Mouse (Mus musculus) CD8-positive naive resting alpha-beta T cell, adult 2 months (primary cell): ENCODE data around the gene Lrp2bp.

Source experiments
- DNase-seq, 2 experiments: peaks; one replicate each; pipeline ENCODE4 v3.0.0; 2022; ENCODE audit warnings: low read depth in 2 of 2, low spot score in 2 of 2

Gene Lrp2bp

DNA sequence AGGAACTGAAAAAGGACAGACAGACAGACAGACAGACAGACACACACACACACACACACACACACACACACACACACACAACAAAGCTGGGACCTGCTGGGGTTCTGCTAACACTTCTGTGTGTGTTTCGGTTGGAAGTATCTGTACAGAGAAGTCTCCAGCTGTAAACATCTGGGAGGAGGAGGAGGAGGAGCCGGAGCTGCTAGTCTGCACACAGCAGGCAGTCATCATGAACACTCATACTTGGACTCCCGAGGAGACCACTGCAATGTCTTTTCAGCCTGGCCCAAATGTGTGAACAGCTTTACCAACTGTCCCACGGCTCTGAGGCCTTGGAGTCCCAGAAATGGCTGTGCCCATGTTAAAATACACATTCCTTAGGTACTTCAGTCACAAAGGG, 25.3 kb downstream of the Lrp2bp start:
- no peak for DNase-seq

DNA sequence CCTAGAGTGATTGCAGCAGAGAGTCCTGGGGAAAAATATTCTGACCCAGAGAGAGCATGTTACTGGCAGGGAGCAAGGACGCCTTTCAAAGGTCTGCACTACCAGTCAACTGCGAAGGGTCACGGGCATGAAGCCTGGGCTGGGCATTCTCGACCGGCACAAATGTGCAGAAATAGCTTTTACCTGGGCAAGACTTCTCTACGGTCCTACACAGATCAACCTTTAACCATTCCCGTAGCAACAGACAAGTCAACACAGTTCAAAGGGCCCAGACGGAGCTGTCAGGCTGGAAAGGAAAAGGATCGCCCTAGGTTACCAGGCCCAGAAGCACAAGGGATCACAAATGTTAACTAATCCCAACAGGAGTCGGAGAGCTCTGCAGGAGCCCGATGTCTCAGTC, 37.1 kb downstream of the Lrp2bp start:
- no peak for DNase-seq

DNA sequence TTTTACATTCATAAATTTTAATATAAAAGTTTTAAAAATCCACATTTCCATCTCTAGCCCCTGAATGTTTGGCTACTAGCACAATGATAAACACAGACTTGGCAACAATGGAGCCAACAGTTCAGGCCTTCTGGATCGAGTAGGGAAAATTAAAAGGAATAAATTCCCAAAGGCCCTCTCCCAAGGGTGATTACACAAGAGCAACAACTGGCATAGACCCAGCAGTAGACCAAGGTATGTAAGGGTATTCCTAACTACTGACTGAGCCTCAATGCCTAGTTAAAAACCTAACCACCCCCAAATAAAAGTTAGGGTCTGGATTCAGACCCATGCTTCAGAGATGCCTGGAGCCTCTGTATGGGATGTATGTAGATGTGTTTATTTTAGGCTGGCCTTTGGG, 40.6 kb downstream of the Lrp2bp start:
- DNase-seq: no peak

DNA sequence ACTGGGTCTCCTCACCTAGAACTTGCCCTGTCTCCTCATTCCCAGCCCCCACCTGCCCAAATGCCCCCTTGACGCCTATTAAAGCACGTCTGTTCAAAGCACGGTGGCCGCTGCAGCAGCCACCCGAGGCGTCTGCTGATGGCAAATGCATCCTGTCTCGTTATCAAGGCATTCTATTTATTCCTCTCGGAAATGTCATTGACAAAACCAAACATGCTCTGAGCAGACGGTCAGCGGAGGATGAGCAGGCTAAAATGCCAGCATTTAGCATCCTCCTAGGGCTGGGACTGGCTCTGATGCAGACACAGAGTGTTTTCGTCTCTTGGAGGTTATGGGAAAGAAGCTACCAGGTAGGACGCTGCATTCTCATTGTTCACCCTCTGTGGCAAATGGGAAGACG, 41.2 kb downstream of the Lrp2bp start:
- no peak for DNase-seq

DNA sequence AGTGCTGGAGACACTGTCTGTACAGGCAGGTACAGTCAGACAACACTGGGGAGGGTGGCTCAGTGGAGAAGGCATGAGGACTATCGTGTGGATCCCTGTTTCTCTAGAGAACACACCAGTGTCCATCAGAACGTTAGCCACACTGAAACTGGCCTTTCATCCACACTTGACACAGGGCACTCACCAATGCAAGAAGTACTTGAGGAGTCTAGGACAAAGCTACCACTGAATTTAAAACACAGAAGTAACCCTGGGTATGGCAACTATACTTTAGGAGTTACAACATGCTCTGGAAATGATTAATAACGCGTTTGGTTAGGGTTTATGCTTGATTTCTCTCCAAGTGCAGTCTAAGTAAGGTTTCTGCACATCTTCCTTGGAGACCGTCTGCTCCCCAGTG, 73.7 kb downstream of the Lrp2bp start:
- DNase-seq: no peak

DNA sequence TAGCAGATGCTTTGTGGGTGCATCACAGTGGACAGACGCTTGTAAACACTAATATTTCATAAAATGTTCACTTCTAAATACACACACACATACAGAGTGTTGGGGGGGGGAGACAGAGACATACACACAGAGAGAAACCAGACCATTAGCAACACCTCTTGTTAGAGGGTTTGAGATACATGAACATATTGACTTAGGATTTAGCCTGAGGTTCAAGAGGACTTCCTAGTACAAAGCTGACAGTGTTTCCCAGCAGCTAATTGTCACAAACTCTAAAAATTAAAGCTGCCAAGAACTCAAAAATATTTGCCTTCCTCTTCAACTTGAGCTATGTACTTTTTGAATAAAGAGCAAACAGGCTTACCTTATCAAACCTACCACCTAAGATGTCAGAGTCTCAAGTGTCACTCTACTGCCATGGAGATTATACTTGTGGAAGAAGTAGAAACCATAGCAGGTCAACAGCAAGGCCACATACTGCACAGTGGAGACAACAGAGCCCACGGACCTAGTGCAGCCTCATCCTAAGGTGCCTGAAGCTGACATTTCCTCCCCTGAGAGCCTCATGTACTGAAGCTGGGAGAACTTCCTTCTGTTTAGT, 74.5 kb downstream of the Lrp2bp start:
- no peak for DNase-seq

DNA sequence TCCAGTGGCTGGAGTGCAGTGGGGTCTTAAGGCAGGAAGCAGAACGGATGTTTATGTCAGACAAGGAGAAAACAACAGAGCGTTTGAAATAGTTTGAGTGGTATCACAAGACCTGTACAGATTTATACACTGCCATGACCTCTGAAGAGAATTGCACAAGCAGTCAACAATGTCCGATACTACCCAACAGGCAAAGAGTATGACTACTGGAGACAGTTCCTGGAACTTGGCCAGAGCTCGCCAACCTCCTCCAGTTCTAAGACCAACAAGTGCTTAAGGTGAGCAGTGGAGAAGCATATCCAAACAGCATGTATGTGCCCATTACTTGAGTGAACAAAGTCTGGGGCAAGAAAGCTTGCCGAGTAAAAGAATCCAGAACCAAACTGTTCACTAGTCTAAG, 76.1 kb downstream of the Lrp2bp start:
- no peak for DNase-seq

DNA sequence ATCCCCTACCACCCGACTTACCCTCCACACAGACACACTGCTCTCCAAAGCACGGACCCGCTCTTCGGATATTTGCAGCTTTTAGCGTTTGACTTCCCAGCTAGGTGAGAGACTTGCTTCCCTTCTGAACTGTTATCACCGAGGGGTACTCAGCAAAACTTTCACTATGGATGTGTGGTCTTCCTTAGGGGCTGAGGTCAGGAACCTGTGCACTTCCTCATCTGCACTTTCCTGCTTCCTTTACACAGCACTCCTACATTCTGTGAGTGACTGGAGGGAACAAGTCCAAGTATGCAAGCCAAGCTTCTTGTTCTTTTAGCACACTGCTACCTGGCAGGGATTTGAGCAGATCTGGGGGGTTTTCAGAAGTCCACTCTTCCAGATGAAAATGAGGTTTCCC, 79.8 kb downstream of the Lrp2bp start:
- no peak for DNase-seq
